Mouse (Mus musculus): ENCODE data around the gene B3glct.

DNA sequence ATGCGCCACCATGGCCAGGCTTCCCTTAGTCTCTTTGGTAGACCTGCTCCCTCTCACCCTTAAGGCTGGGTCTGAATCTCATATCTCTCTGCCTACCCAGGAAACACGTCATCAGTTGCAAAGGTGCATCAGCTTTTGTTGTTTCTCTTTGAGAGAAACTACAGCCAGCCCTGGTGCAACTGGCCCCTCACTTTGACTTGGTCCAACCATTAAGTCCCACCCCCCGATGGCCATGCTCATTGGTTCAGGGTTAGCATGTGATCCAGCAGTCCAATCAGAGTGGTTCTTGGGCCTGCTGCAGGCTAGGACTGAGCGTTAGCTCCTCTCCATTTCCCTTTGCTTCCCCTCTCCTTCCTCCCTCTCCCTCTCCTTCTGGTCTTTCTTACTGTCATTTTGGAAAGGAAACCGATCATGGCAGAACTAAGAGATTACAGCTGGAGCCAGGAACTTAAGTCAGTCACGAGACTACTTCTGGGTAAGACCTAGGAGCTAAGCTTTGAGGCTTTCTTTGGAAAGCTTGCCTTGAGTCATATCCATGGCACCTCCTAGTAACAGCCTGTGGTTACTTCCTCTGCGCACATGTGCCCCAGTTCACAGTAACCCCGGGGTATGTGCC, 36.6 kb upstream of the B3glct start:
- TF ChIP-seq CTCF (IDR thresholded peaks at IDR 0.05; ENCODE audit: low read depth): no peak
- TF ChIP-seq EP300 (IDR thresholded peaks at IDR 0.05; ENCODE audit: low read depth): no peak
